Mouse (Mus musculus): ENCODE data around the gene Sema4b. TPM values are rescaled to one million over a fixed set of nuclear protein-coding genes. Genes with fewer than 3 reads are reported as not detected.

The Sema4b gene
- polyA plus RNA-seq, 1 experiment from 2014 or later, result 23.8 TPM

DNA sequence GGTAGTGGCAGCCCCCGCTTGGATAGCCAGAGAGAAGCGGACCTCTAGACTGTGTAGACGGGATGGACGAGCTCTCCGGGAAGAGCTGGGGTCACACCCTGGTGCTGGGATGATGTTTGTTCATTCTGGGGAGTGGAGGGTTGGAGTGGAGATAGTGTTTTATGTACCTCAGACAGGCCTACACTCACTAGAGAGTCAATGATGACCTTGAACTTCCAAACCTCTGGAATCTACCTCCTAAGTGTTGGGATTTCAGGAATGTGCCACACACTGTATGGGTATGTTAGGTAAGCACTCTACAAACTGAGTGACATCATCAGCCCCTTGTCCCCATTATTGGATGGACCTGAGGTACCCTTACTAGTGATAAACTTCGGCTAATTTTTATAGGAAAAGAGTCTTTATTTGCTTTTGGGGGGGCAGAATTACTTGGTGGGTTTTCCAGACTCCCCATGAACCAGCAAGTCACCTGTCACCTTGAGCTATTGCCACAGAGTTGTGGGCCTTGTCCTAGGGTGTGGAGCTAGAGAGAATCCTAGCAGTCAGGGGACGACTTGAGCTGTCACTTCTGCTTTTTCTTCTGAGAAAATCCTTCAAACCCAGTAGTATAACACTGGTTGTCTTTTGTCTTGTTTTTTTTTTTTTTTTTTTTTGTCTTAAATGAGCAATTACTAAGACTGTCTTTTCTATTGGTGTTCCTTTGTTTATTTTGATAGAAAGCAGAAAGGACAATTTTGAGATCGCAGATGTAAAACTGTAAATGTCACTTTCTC lies 28.0 kb upstream of the Sema4b start:
- no peak overlapping the region for H3K4me3 ChIP-seq (replicated peaks)
- no peak overlapping the region for H3K9ac ChIP-seq
- ATAC-seq (ENCODE audit: insufficient read depth, low FRiP score, low read depth), result no peak
- H3K4me2 ChIP-seq, result no peak overlapping the region
- no peaks in the 10 kb centered on the region for H3K36me3 ChIP-seq
- H3K27me3 ChIP-seq (replicated peaks), result no peaks in the 10 kb centered on the region
- no peak overlapping the region for H3K27ac ChIP-seq
- peaks cover 17% of the 10 kb centered on the region for H3K4me1 ChIP-seq
- WGBS, result 86% methylated on average over 8 of the region's 8 CpGs
- no peaks in the 10 kb centered on the region for H3K9me3 ChIP-seq

- Histone ChIP-seq H3K9me3 (no peaks in the 10 kb centered on the region), H3K4me3 (replicated peaks) (no peak overlapping the region), H3K27ac (peak overlapping the region; percentile 90), H3K4me2 (peak overlapping the region; percentile 11; the same call in 1 of the 2 replicates), H3K9ac (no peak overlapping the region), H3K4me1 (peaks cover 17% of the 10 kb centered on the region), H3K36me3 (no peaks in the 10 kb centered on the region), H3K27me3 (replicated peaks) (no peaks in the 10 kb centered on the region)
- WGBS, result 43% methylated on average over 7 of the region's 7 CpGs
- ATAC-seq (ENCODE audit: insufficient read depth, low FRiP score, low read depth), result peak; percentile 76
Measured at GRCm38 (mm10) chr7:80160293-80160944, 26.2 kb upstream of the Sema4b start.

GRCm38 (mm10) chr7:80160945-80161306 lies 25.7 kb upstream of the Sema4b start:
- Histone ChIP-seq H3K27me3 (replicated peaks) (no peaks in the 10 kb centered on the region), H3K9me3 (no peaks in the 10 kb centered on the region), H3K9ac (no peak overlapping the region), H3K4me1 (peaks cover 17% of the 10 kb centered on the region), H3K4me3 (replicated peaks) (no peak overlapping the region), H3K4me2 (peak overlapping the region; percentile 11; the same call in 1 of the 2 replicates), H3K36me3 (no peaks in the 10 kb centered on the region), H3K27ac (peak overlapping the region; percentile 90)
- 50% methylated on average over 8 of the region's 8 CpGs for whole genome bisulfite sequencing
- ATAC-seq (ENCODE audit: insufficient read depth, low FRiP score, low read depth), result no peak

DNA sequence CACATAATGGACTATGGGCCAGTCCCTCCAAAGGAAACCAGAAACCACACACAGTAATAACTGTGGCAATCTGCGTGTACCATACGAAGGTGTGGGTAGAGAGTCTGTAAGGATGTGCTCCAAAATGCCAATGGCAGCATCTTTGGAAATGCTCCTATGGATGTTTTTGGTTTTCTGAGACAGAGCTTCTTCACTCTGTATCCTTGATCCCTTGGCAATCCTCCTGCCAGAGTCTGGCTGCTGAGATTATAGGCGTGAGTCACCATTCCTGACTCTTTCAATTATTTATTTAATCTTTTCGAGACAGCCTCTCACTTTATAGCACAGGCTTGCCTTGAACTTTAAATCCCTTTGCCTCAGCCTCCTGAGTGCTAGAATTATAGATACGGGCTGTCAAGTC lies 21.2 kb upstream of the Sema4b start:
- ATAC-seq (ENCODE audit: insufficient read depth, low FRiP score, low read depth), result no peak
- Histone ChIP-seq H3K27ac (no peak overlapping the region), H3K4me1 (peaks cover 7% of the 10 kb centered on the region; the same call in 1 of the 2 replicates), H3K4me2 (no peak overlapping the region), H3K4me3 (replicated peaks) (no peak overlapping the region), H3K36me3 (no peaks in the 10 kb centered on the region), H3K9me3 (no peaks in the 10 kb centered on the region), H3K27me3 (replicated peaks) (no peaks in the 10 kb centered on the region), H3K9ac (no peak overlapping the region)
- WGBS, result 60% methylated on average over 5 of the region's 5 CpGs

GRCm38 (mm10) chr7:80166740-80167139 lies 19.9 kb upstream of the Sema4b start:
- 0 out of 2 replicates have a peak, but pooled peaks cover 9% of the 10 kb centered on the region for H3K4me1 ChIP-seq
- no peaks in the 10 kb centered on the region for H3K36me3 ChIP-seq
- H3K4me3 ChIP-seq (replicated peaks), result no peak overlapping the region
- H3K9ac ChIP-seq, result no peak overlapping the region
- no peaks in the 10 kb centered on the region for H3K9me3 ChIP-seq
- 45% methylated on average over 7 of the region's 7 CpGs for WGBS
- H3K27ac ChIP-seq, result peak overlapping the region; percentile 37; the same call in 1 of the 2 replicates
- peak; percentile 93 for ATAC-seq (ENCODE audit: insufficient read depth, low FRiP score, low read depth)
- no peak overlapping the region for H3K4me2 ChIP-seq
- H3K27me3 ChIP-seq (replicated peaks), result no peaks in the 10 kb centered on the region

DNA sequence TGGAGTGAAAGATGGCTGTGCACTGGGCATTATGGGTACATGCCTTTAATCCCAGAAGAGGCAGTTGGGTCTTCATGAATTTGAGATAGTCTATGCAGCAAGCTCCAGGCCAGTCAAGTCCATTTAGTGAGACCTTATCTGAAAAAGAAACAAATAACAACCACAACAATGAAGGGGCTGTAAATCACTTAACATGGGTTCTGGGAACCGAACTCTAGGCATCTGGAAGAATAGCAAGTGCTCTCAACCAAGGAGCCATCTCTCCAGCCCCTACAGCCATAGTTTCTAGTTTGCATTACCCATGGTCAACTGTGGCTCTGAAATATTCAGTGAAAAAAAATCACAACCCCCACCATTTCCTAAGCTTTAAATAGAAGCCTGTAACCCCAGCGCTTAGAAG lies 16.8 kb upstream of the Sema4b start:
- ATAC-seq (ENCODE audit: insufficient read depth, low FRiP score, low read depth), result no peak
- Histone ChIP-seq H3K4me2 (no peak overlapping the region), H3K36me3 (no peaks in the 10 kb centered on the region), H3K4me3 (replicated peaks) (no peak overlapping the region), H3K9ac (no peak overlapping the region), H3K27ac (no peak overlapping the region), H3K4me1 (peaks cover 17% of the 10 kb centered on the region; the same call in 1 of the 2 replicates), H3K27me3 (replicated peaks) (no peaks in the 10 kb centered on the region), H3K9me3 (no peaks in the 10 kb centered on the region)
- 80% methylated on average over 2 of the region's 2 CpGs for WGBS

- Histone ChIP-seq H3K36me3 (no peaks in the 10 kb centered on the region), H3K4me2 (0 out of 2 replicates have a peak overlapping the region, but pooled peaks have one; percentile 1), H3K4me1 (peaks cover 17% of the 10 kb centered on the region; the same call in 1 of the 2 replicates), H3K27ac (peak overlapping the region; percentile 79), H3K9me3 (no peaks in the 10 kb centered on the region), H3K4me3 (replicated peaks) (no peak overlapping the region), H3K27me3 (replicated peaks) (no peaks in the 10 kb centered on the region), H3K9ac (no peak overlapping the region)
- WGBS, result 37% methylated on average over 8 of the region's 8 CpGs
- ATAC-seq (ENCODE audit: insufficient read depth, low FRiP score, low read depth), result no peak; the same call in 1 of the 2 replicates
Measured at GRCm38 (mm10) chr7:80171345-80171744, 15.3 kb upstream of the Sema4b start.

DNA sequence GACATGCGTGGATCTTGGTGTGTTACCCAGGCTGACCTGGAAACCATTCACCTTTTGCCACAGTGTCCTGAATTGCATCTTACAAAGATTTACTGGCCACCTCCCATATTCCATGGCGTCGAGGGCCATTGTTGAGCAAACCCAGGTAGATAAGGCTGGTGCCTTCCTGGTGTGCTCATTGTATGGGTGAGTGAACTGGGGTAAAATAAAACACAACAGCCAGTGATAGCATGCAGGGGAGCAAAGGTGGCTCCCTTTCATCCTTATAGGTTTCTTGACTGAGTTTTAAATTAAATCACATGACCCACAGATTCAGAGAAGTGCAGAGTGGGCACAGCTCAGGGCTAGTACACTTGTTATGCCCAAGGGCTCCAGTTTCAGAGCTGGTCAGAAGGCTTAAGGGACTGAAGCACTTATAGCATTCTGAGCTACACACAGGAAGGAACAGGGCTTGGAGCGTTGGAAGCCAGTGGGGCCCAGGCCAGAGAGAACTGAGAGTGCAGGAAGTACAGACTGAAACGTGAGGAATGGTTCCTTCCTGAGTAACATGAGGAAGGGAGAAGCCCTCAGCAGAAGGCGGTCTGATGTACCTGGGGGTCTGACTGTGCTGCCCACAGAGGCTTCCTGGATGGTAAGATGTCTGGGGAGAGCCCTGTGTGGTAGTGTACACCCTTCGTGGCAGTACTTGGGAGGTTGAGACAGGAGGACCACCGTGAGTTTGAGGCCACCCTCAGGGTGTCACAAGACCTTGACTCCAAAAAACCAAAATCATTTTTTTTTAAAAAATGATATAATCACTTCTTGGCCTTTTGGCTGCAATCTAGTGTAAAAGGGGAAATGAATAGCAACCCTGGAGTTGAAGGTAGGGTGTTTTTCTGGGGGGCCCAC lies 14.3 kb upstream of the Sema4b start:
- Histone ChIP-seq H3K9me3 (no peaks in the 10 kb centered on the region), H3K4me1 (peaks cover 17% of the 10 kb centered on the region; the same call in 1 of the 2 replicates), H3K27ac (peak overlapping the region; percentile 79), H3K9ac (no peak overlapping the region), H3K36me3 (no peaks in the 10 kb centered on the region), H3K4me3 (replicated peaks) (no peak overlapping the region), H3K27me3 (replicated peaks) (no peaks in the 10 kb centered on the region), H3K4me2 (no peak overlapping the region)
- ATAC-seq (ENCODE audit: insufficient read depth, low FRiP score, low read depth), result no peak
- WGBS, result 60% methylated on average over 8 of the region's 8 CpGs

DNA sequence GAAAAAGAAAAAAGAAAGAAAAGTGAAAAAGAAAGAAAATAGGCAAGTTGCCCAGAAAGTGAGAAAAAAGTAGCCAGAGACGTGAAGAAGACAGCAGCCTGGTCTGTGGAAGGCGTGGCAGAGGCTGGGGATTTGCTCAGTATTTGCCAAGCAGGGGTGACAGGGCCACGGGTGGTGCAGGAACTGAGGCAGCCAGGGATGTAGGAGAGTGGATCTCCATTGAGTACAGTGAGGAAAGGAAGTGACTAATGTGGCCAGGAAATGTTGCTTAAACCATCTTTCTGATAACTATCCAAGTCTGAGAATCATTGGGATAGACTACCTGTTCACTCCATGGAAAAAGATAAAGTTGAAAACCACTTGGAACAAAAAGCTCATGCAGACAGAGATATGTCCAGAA lies 10.5 kb upstream of the Sema4b start:
- Histone ChIP-seq H3K4me3 (replicated peaks) (no peak overlapping the region), H3K27me3 (replicated peaks) (no peaks in the 10 kb centered on the region), H3K4me2 (no peak overlapping the region), H3K36me3 (no peaks in the 10 kb centered on the region), H3K4me1 (peaks cover 17% of the 10 kb centered on the region; the same call in 1 of the 2 replicates), H3K9me3 (no peaks in the 10 kb centered on the region), H3K27ac (no peak overlapping the region), H3K9ac (no peak overlapping the region)
- WGBS, result 47% methylated on average over 3 of the region's 3 CpGs
- no peak for ATAC-seq (ENCODE audit: insufficient read depth, low FRiP score, low read depth)

DNA sequence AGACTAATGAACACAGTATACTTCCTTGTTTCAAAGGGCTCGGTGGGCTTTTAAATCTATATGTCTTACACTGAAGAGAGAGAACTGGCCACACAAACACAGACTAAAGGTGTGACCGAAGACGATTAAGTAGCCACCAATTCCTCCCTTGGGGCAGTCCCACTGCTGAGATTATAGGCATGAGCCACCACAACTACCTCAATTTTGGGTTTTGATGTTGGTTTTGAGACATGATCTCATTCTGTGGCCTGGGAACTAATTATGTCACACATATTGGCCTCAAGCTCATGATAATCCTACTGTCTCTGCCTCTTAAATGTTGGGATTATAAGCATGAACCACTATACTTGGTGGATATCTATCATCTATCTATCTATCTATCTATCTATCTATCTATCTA lies 9.2 kb upstream of the Sema4b start:
- H3K4me3 ChIP-seq (replicated peaks), result no peak overlapping the region
- H3K9me3 ChIP-seq, result no peaks in the 10 kb centered on the region
- H3K27ac ChIP-seq, result no peak overlapping the region
- 94% methylated on average over 3 of the region's 3 CpGs for WGBS
- no peaks in the 10 kb centered on the region for H3K27me3 ChIP-seq (replicated peaks)
- no peaks in the 10 kb centered on the region for H3K36me3 ChIP-seq
- 0 out of 2 replicates have a peak, but pooled peaks cover 4% of the 10 kb centered on the region for H3K4me1 ChIP-seq
- H3K9ac ChIP-seq, result no peak overlapping the region
- ATAC-seq (ENCODE audit: insufficient read depth, low FRiP score, low read depth), result no peak
- no peak overlapping the region for H3K4me2 ChIP-seq

DNA sequence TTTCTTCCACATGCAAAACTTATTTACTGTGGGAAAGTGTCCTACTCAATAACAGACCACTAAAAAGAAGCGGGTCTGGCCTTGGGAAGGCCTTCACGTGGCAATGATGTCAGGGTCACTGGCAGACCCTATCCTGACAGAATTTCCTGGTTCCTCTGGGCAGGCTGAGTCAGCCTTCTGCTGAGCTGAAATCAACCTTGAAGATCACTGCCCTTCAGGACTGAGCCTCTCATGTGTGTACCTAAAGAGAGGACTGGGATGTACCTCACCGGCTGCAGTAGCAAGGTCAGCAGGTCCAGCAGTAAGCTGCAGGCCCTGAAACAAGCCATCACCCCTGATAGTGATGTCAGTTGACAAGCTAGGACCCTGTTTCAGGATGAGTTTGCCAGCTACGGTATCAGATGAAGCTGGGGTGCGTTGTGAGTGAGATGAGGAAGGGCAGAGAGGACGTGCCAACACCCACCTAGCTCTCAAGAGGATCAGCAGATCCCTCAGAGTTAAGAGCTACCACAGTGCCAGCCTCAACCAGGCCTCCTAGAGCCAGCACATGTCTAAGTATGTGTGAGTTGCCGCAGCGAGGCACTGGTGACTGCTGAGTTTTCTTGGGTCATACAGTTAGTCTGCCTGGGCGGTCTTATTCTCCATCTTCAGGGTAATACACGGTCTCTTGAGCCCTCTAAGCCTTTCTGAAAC lies 8.5 kb upstream of the Sema4b start:
- H3K9me3 ChIP-seq, result no peaks in the 10 kb centered on the region
- no peak overlapping the region for H3K27ac ChIP-seq

More for the DNA sequence above, 8.5 kb upstream of the Sema4b start:
- H3K4me1 ChIP-seq, result 0 out of 2 replicates have a peak, but pooled peaks cover 3% of the 10 kb centered on the region
- no peak for ATAC-seq (ENCODE audit: insufficient read depth, low FRiP score, low read depth)
- no peaks in the 10 kb centered on the region for H3K36me3 ChIP-seq
- H3K9ac ChIP-seq, result no peak overlapping the region
- 87% methylated on average over 10 of the region's 10 CpGs for WGBS
- no peaks in the 10 kb centered on the region for H3K27me3 ChIP-seq (replicated peaks)
- no peak overlapping the region for H3K4me2 ChIP-seq
- H3K4me3 ChIP-seq (replicated peaks), result no peak overlapping the region
